Mouse (Mus musculus) hindbrain, embryonic 11.5 days (tissue): ENCODE measurements around the gene Arhgap45. TPM values are rescaled to one million over a fixed set of nuclear protein-coding genes. Genes with fewer than 3 reads are reported as not detected.

Source experiments
- ATAC-seq: fragments of 200-750 bp; cut with Nextera tagmentation; 2 replicates; pipeline ENCODE4 v1.8.0; 2017; ENCODE audit warnings: mild to moderate bottlenecking, moderate TSS enrichment, moderate library complexity; ENCODE audit not compliant: low FRiP score
- DNase-seq: peaks from one replicate; pipeline ENCODE4 v3.0.0-alpha.2; 2015; ENCODE audit warnings: low spot score
- H3K27ac ChIP-seq: fragments of 300-500 bp; sonication (generic); 2 replicates; pipeline ENCODE4 v1.5.1; 2014; ENCODE audit warnings: mild to moderate bottlenecking, low read depth, low read length
- H3K27me3 ChIP-seq: fragments of 300-500 bp; sonication (generic); 2 replicates; pipeline ENCODE4 v1.6.1; 2014; ENCODE audit warnings: mild to moderate bottlenecking, low read length, moderate library complexity, mixed read lengths; ENCODE audit not compliant: control insufficient read depth, insufficient read depth
- H3K36me3 ChIP-seq: fragments of 300-500 bp; sonication (generic); 2 replicates; pipeline ENCODE4 v1.6.1; 2014; ENCODE audit warnings: mild to moderate bottlenecking, low read length, moderate library complexity, mixed read lengths; ENCODE audit not compliant: control insufficient read depth, insufficient read depth
- H3K4me1 ChIP-seq: fragments of 300-500 bp; sonication (generic); replicated peaks from 2 replicates; pipeline ENCODE4 v1.6.1; 2014; ENCODE audit warnings: low read length, mixed read lengths; ENCODE audit not compliant: control insufficient read depth, insufficient read depth
- H3K4me2 ChIP-seq: fragments of 300-500 bp; sonication (generic); replicated peaks from 2 replicates; pipeline ENCODE4 v1.6.1; 2014; ENCODE audit warnings: mild to moderate bottlenecking, low read depth, low read length
- H3K4me3 ChIP-seq: fragments of 300-500 bp; sonication (generic); 2 replicates; pipeline ENCODE4 v1.5.1; 2014; ENCODE audit warnings: low read depth, low read length
- H3K9ac ChIP-seq: fragments of 300-500 bp; sonication (generic); 2 replicates; pipeline ENCODE4 v1.6.1; 2014; ENCODE audit warnings: low read depth, low read length
- H3K9me3 ChIP-seq: fragments of 300-500 bp; sonication (generic); 2 replicates; pipeline ENCODE4 v1.6.1; 2016; ENCODE audit warnings: low read length; ENCODE audit not compliant: control insufficient read depth
- WGBS: fragments of 180-500 bp; shearing (Covaris S2); extraction: QIAGEN DNeasy Blood & Tissue Kit; methylation state at CpG from one replicate; pipeline ENCODE4 v1.1.7; 2014; 5-methylcytosine and 5-hydroxymethylcytosine counted together
- polyA plus RNA-seq: library from polyadenylated mRNA; unstranded; fragments of >200 nt; fragmentation: Nextera tagmentation; extraction: Ambion mirVana; gene quantifications from 2 replicates; pipeline ENCODE4 v1.2.1, GENCODE M21; 2014

Arhgap45 gene
- polyA plus RNA-seq, 1 experiment from 2014 or later = 4.1 TPM

DNA sequence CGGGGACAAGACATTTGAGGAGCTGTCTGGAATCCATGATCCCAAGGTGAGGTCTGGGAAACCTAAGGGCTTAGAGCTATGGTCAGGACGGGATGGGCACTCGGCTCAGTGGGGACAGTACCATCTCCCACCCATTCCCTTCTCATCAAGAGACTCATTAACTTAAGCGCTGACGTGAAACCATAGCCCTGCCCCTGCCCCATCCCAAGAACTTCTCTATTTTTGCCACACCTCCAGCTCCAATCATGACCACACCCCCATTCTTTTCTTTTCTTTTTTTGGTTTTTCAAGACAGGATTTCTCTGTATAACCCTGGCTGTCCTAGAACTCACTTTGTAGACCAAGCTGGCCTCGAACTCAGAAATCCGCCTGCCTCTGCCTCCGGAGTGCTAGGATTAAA, 41.8 kb upstream of the Arhgap45 start:
- ATAC-seq (no peak), DNase-seq (no peak)
- H3K4me2 ChIP-seq = no peak overlapping the region
- no peak overlapping the region for H3K4me3 ChIP-seq
- no peaks in the 10 kb centered on the region for H3K9me3 ChIP-seq
- peaks cover 30% of the 10 kb centered on the region for H3K36me3 ChIP-seq
- no peak overlapping the region for H3K27ac ChIP-seq
- H3K4me1 ChIP-seq = peaks cover 3% of the 10 kb centered on the region; the same call in 1 of the 2 replicates
- H3K27me3 ChIP-seq = peaks cover 20% of the 10 kb centered on the region
- H3K9ac ChIP-seq = no peak overlapping the region
- 87% methylated on average over 8 of the region's 8 CpGs for WGBS

DNA sequence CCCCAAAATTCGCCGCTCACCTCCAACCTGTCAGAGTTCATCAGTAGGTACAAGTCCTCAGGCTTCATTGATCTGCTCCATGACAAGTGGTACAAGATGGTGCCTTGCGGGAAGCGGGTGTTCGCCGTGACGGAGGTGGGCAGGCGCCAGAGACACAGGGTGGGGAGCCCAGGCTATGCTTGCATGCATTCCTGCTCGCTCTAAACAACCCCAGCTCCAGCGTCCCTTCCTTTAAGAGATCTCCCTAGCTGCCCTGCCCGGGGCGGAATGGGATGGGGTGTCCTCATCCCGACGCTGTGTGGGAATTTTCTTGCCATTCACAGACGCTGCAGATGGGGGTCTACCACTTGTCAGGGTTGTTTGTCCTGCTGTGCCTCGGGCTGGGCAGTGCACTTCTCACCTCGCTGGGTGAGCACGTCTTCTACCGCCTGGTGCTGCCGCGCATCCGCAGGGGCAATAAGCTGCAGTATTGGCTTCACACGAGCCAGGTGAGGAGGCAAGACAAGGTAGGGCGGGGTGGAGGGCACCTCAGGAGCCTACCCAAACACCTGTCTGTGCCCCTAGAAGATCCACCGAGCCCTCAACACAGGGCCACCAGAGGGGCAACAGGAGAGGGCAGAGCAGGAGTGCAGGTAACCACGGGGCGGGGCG, 40.3 kb upstream of the Arhgap45 start:
- Histone ChIP-seq H3K27me3 (peaks cover 10% of the 10 kb centered on the region), H3K4me2 (no peak overlapping the region), H3K4me1 (no peaks in the 10 kb centered on the region), H3K27ac (no peak overlapping the region), H3K9ac (no peak overlapping the region), H3K36me3 (peaks cover 30% of the 10 kb centered on the region), H3K4me3 (no peak overlapping the region), H3K9me3 (no peaks in the 10 kb centered on the region)
- DNase-seq (no peak), ATAC-seq (no peak)
- WGBS = 86% methylated on average over 25 of the region's 28 CpGs

DNA sequence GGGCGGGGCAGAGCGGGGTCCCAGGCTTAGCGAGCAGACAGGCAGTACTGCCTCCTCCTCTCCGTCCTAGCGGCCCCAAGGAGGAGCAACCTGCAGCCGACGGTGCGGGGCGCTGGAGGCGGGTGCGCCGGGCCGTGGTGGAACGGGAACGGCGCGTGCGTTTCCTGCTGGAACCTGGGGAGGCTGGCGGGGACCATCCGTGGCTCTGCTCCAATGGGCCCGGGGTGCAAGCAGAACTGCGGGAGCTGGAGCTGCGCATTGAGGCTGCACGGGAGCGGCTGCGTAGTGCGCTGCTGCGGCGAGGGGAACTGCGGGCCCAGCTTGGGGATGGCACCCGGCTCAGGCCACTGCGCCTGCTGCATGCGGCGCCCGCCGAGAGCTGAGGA, 39.7 kb upstream of the Arhgap45 start:
- WGBS = 79% methylated on average over 33 of the region's 36 CpGs
- peaks cover 30% of the 10 kb centered on the region for H3K36me3 ChIP-seq
- peaks cover 7% of the 10 kb centered on the region for H3K27me3 ChIP-seq
- no peak overlapping the region for H3K4me2 ChIP-seq
- ATAC-seq (no peak), DNase-seq (no peak)
- no peaks in the 10 kb centered on the region for H3K4me1 ChIP-seq
- H3K9ac ChIP-seq = no peak overlapping the region
- no peaks in the 10 kb centered on the region for H3K9me3 ChIP-seq
- no peak overlapping the region for H3K4me3 ChIP-seq
- no peak overlapping the region for H3K27ac ChIP-seq

DNA sequence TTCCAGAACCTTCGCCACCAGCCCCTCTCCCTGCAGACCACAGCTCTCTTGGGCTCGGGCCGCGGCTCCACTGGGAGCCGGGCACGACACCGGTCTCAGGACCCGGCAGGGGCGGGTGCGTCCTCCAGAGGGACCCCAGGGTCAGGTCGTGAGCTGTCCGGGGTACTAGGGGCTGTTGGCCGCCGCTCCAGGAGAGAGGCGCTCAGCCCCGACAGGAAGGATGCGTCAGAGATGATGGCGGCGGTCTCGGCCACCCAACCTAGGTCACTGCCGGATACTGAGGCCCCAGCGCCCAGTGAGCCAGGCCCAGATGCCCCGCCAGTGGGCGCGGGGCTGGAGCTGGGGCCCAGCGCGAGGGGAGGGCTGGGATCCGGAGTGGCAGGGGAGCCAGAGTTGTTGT, 39.1 kb upstream of the Arhgap45 start:
- H3K9ac ChIP-seq = no peak overlapping the region
- 89% methylated on average over 24 of the region's 28 CpGs for WGBS
- ATAC-seq = no peak
- H3K4me3 ChIP-seq = no peak overlapping the region
- H3K4me1 ChIP-seq = no peaks in the 10 kb centered on the region
- H3K27ac ChIP-seq = no peak overlapping the region
- peaks cover under 1% of the 10 kb centered on the region for H3K27me3 ChIP-seq
- H3K4me2 ChIP-seq = no peak overlapping the region
- DNase-seq = no peak
- no peaks in the 10 kb centered on the region for H3K9me3 ChIP-seq
- H3K36me3 ChIP-seq = peaks cover 30% of the 10 kb centered on the region

DNA sequence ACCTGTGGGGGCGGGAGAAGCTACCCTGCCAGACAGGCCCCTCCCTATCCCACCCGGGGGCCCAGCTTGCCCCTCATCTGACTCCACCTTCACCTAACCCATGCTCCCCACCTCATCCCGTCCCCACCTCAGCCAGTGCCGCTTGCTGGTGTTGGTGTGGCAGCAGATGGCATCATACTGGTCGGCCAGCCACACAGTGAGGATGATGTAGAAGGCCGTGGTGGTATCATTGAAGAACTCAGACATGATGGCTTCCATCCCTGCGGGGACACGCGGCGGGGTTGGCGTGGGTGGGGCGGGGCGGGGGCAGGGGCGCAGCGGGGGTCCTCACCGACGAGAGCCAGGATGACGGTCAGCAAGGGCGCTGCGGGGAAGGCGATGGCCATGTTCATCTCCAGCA, 38.4 kb upstream of the Arhgap45 start:
- no peak overlapping the region for H3K4me2 ChIP-seq
- no peak overlapping the region for H3K9ac ChIP-seq
- no peaks in the 10 kb centered on the region for H3K27me3 ChIP-seq
- ATAC-seq = no peak
- H3K36me3 ChIP-seq = peaks cover 30% of the 10 kb centered on the region
- DNase-seq = no peak
- no peaks in the 10 kb centered on the region for H3K9me3 ChIP-seq
- WGBS = 95% methylated on average over 21 of the region's 21 CpGs
- H3K4me1 ChIP-seq = peaks cover 2% of the 10 kb centered on the region
- no peak overlapping the region for H3K27ac ChIP-seq
- H3K4me3 ChIP-seq = no peak overlapping the region

DNA sequence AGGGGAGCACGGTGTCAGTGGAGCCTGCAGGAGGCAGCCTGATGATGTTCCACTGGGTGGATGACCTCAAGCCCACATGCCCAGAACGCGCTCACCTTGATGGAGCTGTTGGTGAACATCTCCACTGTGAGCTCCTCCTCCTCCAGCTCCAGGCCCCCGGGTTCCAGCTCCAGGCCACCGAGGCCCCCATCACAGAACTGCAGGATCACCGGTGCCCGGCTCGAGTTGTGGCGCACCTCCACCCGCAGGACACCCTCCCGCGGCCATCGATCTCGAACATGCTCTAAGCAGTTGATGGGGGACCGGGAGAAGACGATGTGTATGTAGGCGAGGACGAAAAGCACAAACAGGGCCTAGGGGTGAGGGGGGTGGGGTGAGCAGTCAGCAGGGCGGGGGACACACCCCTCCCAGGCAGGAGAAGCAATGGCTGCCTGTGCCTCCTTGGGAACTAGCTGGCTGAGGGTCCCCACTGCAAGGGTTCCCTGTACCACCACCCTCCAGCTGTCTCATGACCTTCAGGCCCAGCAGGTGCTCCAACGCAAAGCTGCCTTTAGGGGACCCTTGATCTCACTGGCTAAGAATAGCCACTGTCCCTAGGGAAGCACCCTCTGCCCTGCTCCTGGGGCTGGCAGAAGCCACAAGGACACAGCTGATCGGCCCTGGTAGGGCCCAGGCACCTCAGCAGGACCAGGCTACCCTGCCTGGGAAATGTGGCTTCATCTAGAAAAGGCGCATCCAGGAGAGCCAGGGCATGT, 36.9 kb upstream of the Arhgap45 start:
- WGBS = 91% methylated on average over 22 of the region's 22 CpGs
- ATAC-seq = no peak
- Histone ChIP-seq H3K9ac (no peak overlapping the region), H3K27ac (no peak overlapping the region), H3K27me3 (no peaks in the 10 kb centered on the region), H3K4me1 (peaks cover 6% of the 10 kb centered on the region), H3K4me3 (no peak overlapping the region), H3K9me3 (no peaks in the 10 kb centered on the region), H3K4me2 (no peak overlapping the region), H3K36me3 (peaks cover 30% of the 10 kb centered on the region)
- no peak for DNase-seq

DNA sequence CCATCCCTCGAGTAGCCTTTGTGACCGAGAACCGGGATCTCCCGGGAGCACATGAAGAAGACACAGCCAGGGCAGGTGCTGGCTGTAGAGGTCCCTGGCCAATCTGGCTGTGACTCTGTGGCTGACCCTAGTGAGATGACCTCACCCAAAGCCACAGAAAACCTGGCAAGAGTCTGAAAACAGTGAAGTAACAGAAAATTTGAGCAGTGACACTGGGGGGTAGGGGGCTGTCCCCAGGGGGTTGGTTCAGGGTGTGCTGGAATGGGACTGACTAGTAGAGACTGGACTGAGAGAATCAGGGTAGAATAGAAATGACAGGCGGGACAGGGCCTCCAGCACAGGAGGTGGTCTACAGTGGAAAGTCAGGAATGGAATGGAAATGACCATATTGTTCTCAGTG, 33.2 kb upstream of the Arhgap45 start:
- peaks cover 6% of the 10 kb centered on the region for H3K4me1 ChIP-seq
- WGBS = 78% methylated on average over 5 of the region's 5 CpGs
- H3K27ac ChIP-seq = peak overlapping the region; percentile 92; the same call in 1 of the 2 replicates

DNA sequence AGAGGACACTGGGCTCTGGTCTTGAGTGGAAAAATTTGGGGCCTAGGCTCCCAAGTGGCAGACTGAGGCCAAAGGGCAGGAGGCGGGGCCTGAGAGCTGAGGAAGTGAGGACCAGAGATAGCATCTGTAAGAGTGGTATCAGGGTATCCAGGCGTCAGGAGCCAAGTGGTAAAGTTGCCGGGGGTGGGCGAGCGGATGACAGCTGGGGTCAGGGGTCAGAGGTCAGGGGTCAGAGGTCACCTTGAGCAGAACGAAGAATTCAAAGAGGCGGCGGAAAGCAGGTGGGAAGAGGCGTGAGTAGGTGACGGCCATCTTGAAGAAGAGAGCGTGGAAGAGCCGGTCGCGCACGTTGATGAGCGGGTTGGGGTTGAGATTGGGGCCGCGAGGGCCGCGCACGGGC, 32.8 kb upstream of the Arhgap45 start:
- peak overlapping the region; percentile 73 for H3K4me2 ChIP-seq
- H3K4me3 ChIP-seq = peak overlapping the region; percentile 66
- peak overlapping the region; percentile 92 for H3K27ac ChIP-seq
- peaks cover 9% of the 10 kb centered on the region for H3K4me1 ChIP-seq
- peak; percentile 13; the same call in 1 of the 2 replicates for ATAC-seq
- H3K36me3 ChIP-seq = peaks cover 6% of the 10 kb centered on the region; the same call in 1 of the 2 replicates
- peak overlapping the region; percentile 86 for H3K9ac ChIP-seq
- DNase-seq = peak; percentile 78
- WGBS = 2% methylated on average over 16 of the region's 21 CpGs
- H3K9me3 ChIP-seq = no peaks in the 10 kb centered on the region
- peaks cover 20% of the 10 kb centered on the region for H3K27me3 ChIP-seq

More for the DNA sequence above, 33.2 kb upstream of the Arhgap45 start:
- H3K9ac ChIP-seq = peak overlapping the region; percentile 86
- H3K9me3 ChIP-seq = no peaks in the 10 kb centered on the region
- no peak for ATAC-seq
- peak overlapping the region; percentile 66 for H3K4me3 ChIP-seq
- DNase-seq = no peak
- H3K4me2 ChIP-seq = peak overlapping the region; percentile 73
- H3K36me3 ChIP-seq = peaks cover 9% of the 10 kb centered on the region; the same call in 1 of the 2 replicates
- H3K27me3 ChIP-seq = peaks cover 15% of the 10 kb centered on the region
